16 mouse cellular contexts compared by ENCODE assay signal in the genomic region with DNA sequence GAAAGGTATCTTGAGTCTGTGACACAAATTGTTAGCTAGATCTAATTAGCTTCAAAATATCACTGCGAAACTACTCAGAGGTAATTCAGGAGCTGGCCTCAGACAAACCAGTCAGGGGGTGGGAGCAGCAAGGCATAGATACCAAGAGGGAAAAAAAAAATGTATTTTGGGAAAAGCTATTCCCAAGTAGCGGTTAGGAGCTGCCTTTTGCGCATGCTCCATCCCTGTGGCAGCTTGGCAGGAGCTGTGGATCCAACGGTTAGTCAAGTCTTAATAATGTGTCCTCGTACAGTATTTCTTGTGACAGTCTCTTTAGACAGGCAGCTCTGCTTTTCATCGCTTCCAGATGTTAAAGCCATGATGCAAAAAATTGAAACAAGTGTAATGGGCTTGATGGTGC.
DNase-seq lines count a peak whose midpoint lies in the region; ATAC-seq and TF ChIP-seq lines count a peak whose summit lies in the region.
"Had no signal": no experiment of that assay in that cellular context is flagged by ENCODE, and none has a peak within 500 bp of the region (broad histone marks: within the 10 kb centered on the region; RNA-seq: fewer than 3 reads in every experiment).

No protein-coding gene starts in this region.

- no peaks in the 10 kb centered on the region for H3K4me1 ChIP-seq in forebrain, postnatal 0 days (ENCODE audit: insufficient read depth)
- H3K4me1 ChIP-seq in forebrain, embryonic 11.5 days (replicated peaks; ENCODE audit: control insufficient read depth, insufficient read depth, low read length) = no peaks in the 10 kb centered on the region
- H3K4me1 ChIP-seq in midbrain, postnatal 0 days (ENCODE audit: insufficient read depth, low read length) = no peaks in the 10 kb centered on the region
- H3K4me1 ChIP-seq in midbrain, embryonic 13.5 days (replicated peaks) = no peaks in the 10 kb centered on the region
- no peaks in the 10 kb centered on the region for H3K4me1 ChIP-seq in stomach, postnatal 0 days (replicated peaks; ENCODE audit: control insufficient read depth, insufficient read depth)
- H3K4me1 ChIP-seq: limb, embryonic 10.5 days; liver, embryonic 13.5 days had no signal

- no peaks in the 10 kb centered on the region for H3K9me3 ChIP-seq in forebrain, postnatal 0 days (ENCODE audit: low read length)
- no peaks in the 10 kb centered on the region for H3K9me3 ChIP-seq in forebrain, embryonic 11.5 days (ENCODE audit: control insufficient read depth, low read length)
- no peaks in the 10 kb centered on the region for H3K9me3 ChIP-seq in midbrain, postnatal 0 days (ENCODE audit: low read length)
- H3K9me3 ChIP-seq in midbrain, embryonic 13.5 days = no peaks in the 10 kb centered on the region
- no peaks in the 10 kb centered on the region for H3K9me3 ChIP-seq in stomach, postnatal 0 days (ENCODE audit: control insufficient read depth, low read length)
- H3K9me3 ChIP-seq: limb, embryonic 10.5 days; liver, embryonic 13.5 days had no signal

- ATAC-seq in forebrain, postnatal 0 days = peak; percentile 45
- ATAC-seq in forebrain, embryonic 11.5 days (replicated peaks; ENCODE audit: low FRiP score) = no peak
- ATAC-seq in midbrain, postnatal 0 days (ENCODE audit: low FRiP score) = no peak
- ATAC-seq in midbrain, embryonic 13.5 days = no peak
- ATAC-seq in stomach, postnatal 0 days (ENCODE audit: low FRiP score, low TSS enrichment) = no peak

- no peaks in the 10 kb centered on the region for H3K36me3 ChIP-seq in forebrain, postnatal 0 days (ENCODE audit: insufficient read depth)
- H3K36me3 ChIP-seq in forebrain, embryonic 11.5 days (ENCODE audit: control insufficient read depth, insufficient read depth, low read length) = no peaks in the 10 kb centered on the region
- H3K36me3 ChIP-seq in midbrain, postnatal 0 days (ENCODE audit: insufficient read depth, low read length) = no peaks in the 10 kb centered on the region
- H3K36me3 ChIP-seq in midbrain, embryonic 13.5 days = no peaks in the 10 kb centered on the region
- no peaks in the 10 kb centered on the region for H3K36me3 ChIP-seq in stomach, postnatal 0 days (ENCODE audit: control insufficient read depth, insufficient read depth, low read length)
- H3K36me3 ChIP-seq: limb, embryonic 10.5 days; liver, embryonic 13.5 days had no signal

- H3K4me3 ChIP-seq in forebrain, postnatal 0 days (ENCODE audit: low read depth, low read length) = no peak overlapping the region
- no peak overlapping the region for H3K4me3 ChIP-seq in forebrain, embryonic 11.5 days (ENCODE audit: low read depth, low read length)
- no peak overlapping the region for H3K4me3 ChIP-seq in midbrain, postnatal 0 days (ENCODE audit: low read depth, low read length)
- H3K4me3 ChIP-seq in midbrain, embryonic 13.5 days (replicated peaks) = no peak overlapping the region
- H3K4me3 ChIP-seq in stomach, postnatal 0 days (ENCODE audit: low read depth, low read length) = no peak overlapping the region
- H3K4me3 ChIP-seq: erythroblast, embryonic 14.5 days; heart, adult 2 months; limb, embryonic 10.5 days; liver, embryonic 13.5 days had no signal

- DNase-seq in forebrain, postnatal 0 days = peak; percentile 50
- no peak for DNase-seq in forebrain, embryonic 11.5 days (ENCODE audit: low spot score)
- peak; percentile 43 for DNase-seq in midbrain, postnatal 0 days (ENCODE audit: low spot score)
- DNase-seq in left cerebral cortex, adult 8-10 months (ENCODE audit: low spot score in 2 of 2) = peak; percentile 5 to 20
- DNase-seq in right cerebral cortex, postnatal 4 days = peak; percentile 19
- no peak for DNase-seq in c-Kit-positive CD71-positive TER-119-positive erythroid progenitor cells, embryonic 14.5 days (ENCODE audit: low spot score)
- no peak for DNase-seq in stomach, postnatal 0 days (ENCODE audit: low spot score)
- DNase-seq: adrenal gland, adult 2 months; B cell, adult 2 months; heart, adult 2 months; heart, postnatal 10 days; liver, embryonic 13.5 days; lung, postnatal 10 days had no signal

- TF ChIP-seq EP300 in stomach, postnatal 0 days (optimal IDR thresholded peaks at IDR 0.05) = no peak

- WGBS in forebrain, postnatal 0 days = 72% methylated on average over 6 of the region's 6 CpGs
- WGBS in forebrain, embryonic 11.5 days = 86% methylated on average over 6 of the region's 6 CpGs
- 75% methylated on average over 6 of the region's 6 CpGs for WGBS in midbrain, postnatal 0 days
- WGBS in midbrain, embryonic 13.5 days = 86% methylated on average over 6 of the region's 6 CpGs
- WGBS in stomach, postnatal 0 days = 83% methylated on average over 6 of the region's 6 CpGs

- no peak overlapping the region for H3K27ac ChIP-seq in forebrain, postnatal 0 days (ENCODE audit: low read depth, low read length)
- H3K27ac ChIP-seq in forebrain, embryonic 11.5 days (ENCODE audit: low read depth, low read length) = no peak overlapping the region
- no peak overlapping the region for H3K27ac ChIP-seq in midbrain, postnatal 0 days (ENCODE audit: low read depth, low read length)
- H3K27ac ChIP-seq in midbrain, embryonic 13.5 days = no peak overlapping the region
- H3K27ac ChIP-seq in stomach, postnatal 0 days (replicated peaks) = no peak overlapping the region
- H3K27ac ChIP-seq: heart, adult 2 months; limb, embryonic 10.5 days; liver, embryonic 13.5 days had no signal

- TF ChIP-seq CTCF in forebrain, postnatal 0 days (IDR thresholded peaks at IDR 0.05; ENCODE audit: low read depth) = no peak
- no peak for TF ChIP-seq CTCF in midbrain, postnatal 0 days (IDR thresholded peaks at IDR 0.05)
- TF ChIP-seq CTCF in stomach, postnatal 0 days (IDR thresholded peaks at IDR 0.05; ENCODE audit: low read depth) = no peak

- no peak overlapping the region for H3K4me2 ChIP-seq in forebrain, postnatal 0 days (ENCODE audit: low read depth)
- H3K4me2 ChIP-seq in forebrain, embryonic 11.5 days (ENCODE audit: low read depth, low read length, severe bottlenecking) = no peak overlapping the region
- H3K4me2 ChIP-seq in midbrain, postnatal 0 days (ENCODE audit: low read depth, low read length, poor library complexity, severe bottlenecking) = no peak overlapping the region
- H3K4me2 ChIP-seq in midbrain, embryonic 13.5 days (replicated peaks) = no peak overlapping the region
- no peak overlapping the region for H3K4me2 ChIP-seq in stomach, postnatal 0 days (replicated peaks; ENCODE audit: low read depth)
- H3K4me2 ChIP-seq: liver, embryonic 13.5 days had no signal

- no peak overlapping the region for H3K9ac ChIP-seq in forebrain, postnatal 0 days
- no peak overlapping the region for H3K9ac ChIP-seq in forebrain, embryonic 11.5 days (ENCODE audit: low read length)
- no peak overlapping the region for H3K9ac ChIP-seq in midbrain, postnatal 0 days (replicated peaks; ENCODE audit: low read length, poor library complexity, severe bottlenecking)
- H3K9ac ChIP-seq in midbrain, embryonic 13.5 days (replicated peaks) = no peak overlapping the region
- H3K9ac ChIP-seq in stomach, postnatal 0 days (ENCODE audit: low read length) = no peak overlapping the region
- H3K9ac ChIP-seq: liver, embryonic 13.5 days had no signal

- no peaks in the 10 kb centered on the region for H3K27me3 ChIP-seq in forebrain, postnatal 0 days (ENCODE audit: insufficient read depth, low read length)
- no peaks in the 10 kb centered on the region for H3K27me3 ChIP-seq in forebrain, embryonic 11.5 days (ENCODE audit: control insufficient read depth, insufficient read depth, low read length)
- no peaks in the 10 kb centered on the region for H3K27me3 ChIP-seq in midbrain, postnatal 0 days (ENCODE audit: insufficient read depth, low read length)
- no peaks in the 10 kb centered on the region for H3K27me3 ChIP-seq in midbrain, embryonic 13.5 days
- H3K27me3 ChIP-seq in stomach, postnatal 0 days (ENCODE audit: control insufficient read depth, insufficient read depth, low read length) = no peaks in the 10 kb centered on the region
- H3K27me3 ChIP-seq: liver, embryonic 13.5 days had no signal

Comparison
In these comparisons a context has a peak if more than half of its experiments do, and no peak if none do; other contexts are left out.
1. DNase-seq: peak in forebrain, postnatal 0 days (single experiment), midbrain, postnatal 0 days (single experiment), left cerebral cortex, adult 8-10 months (2 of 2) and right cerebral cortex, postnatal 4 days (single experiment); none in forebrain, embryonic 11.5 days (single experiment), c-Kit-positive CD71-positive TER-119-positive erythroid progenitor cells, embryonic 14.5 days (single experiment) and stomach, postnatal 0 days (single experiment).